Mouse (Mus musculus) spleen, adult 2 months (tissue): ENCODE results near the gene Psmb7.

Source experiments
- CTCF ChIP-seq: fragments of 200-500 bp; IDR thresholded peaks from 2 replicates; pipeline ENCODE4 v1.5.1; 2011; ENCODE audit warnings: mild to moderate bottlenecking, inconsistent platforms; ENCODE audit not compliant: insufficient read depth, insufficient read length, insufficient replicate concordance; ENCODE audit errors: extremely low read depth
- POLR2A ChIP-seq: fragments of 200-500 bp; IDR thresholded peaks from 2 replicates; pipeline ENCODE4 v1.6.1; 2011; ENCODE audit warnings: low read depth, low read length, inconsistent platforms

DNA sequence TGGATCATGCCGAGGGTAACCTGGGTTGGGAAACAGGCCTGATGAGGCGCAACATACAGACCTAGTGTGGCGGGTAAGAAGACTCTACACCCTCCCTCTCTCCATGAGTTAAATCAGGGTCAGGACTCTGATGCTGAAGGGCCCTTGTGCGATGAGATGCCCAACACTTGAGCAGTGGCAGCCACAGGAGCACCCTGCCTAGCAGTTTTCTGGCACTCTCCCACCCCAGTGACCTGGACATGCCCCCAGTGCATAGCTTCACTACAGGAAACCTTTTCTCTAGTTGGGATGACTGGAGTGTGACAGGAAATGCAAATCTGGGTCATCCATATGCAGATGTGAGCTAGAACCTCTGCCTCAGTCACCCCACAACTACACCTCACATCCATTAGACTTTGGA, 88.2 kb downstream of the Psmb7 start:
- no peak for TF ChIP-seq POLR2A
- TF ChIP-seq CTCF: no peak
